Mouse (Mus musculus): ENCODE results near the gene Aco1. TPM values are rescaled to one million over a fixed set of nuclear protein-coding genes. Genes with fewer than 3 reads are reported as not detected.
"Not testable (repeated sequence)": the region's sequence is repeated elsewhere in the genome, so short reads cannot be mapped to it uniquely, and the experiment has no call there.

Aco1 gene
- 32.6 and 72.8 TPM in 2 replicates for polyA plus RNA-seq (2014; fragmentation: Nextera tagmentation; extraction: Ambion mirVana)

DNA sequence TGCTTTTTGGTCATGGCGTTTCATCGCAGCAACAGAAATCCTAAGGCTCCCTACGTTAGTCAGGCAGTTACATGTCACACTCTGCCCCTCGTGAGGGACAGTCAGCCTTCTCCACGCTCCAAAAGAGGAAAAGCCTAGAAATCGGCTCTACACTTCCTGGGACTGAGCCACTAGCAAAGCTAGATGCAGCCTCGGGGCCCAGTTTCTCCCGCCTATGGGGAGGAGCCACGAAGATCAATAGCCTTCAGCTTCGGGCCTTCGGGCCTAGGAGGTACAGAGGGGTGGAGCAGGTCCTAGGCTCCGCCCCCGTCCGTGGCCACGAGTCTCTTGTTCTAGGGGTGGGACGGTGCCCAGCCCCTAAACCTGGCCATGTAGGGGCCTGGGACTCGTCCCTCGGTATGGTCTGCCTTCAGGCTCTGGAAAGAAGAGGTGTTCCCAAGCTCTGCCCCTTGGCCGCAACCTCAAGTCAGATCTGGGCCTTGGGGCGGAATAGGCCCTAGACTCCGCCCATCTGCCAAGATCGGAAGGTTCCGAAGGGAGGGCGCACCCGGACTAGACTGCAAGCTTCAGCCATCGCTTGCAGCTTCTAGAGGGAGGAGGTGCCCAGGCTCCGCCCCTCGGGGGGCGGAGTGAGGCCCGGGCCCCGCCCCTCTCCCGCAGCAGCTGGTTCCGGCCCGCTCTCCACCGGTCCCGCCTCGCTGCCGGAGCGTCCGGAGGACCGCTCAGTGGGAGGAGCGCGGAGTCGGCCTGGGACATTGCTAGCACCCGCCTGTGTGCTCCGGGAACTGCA, at the start of gene Aco1:
Aco1 (plus strand) TSS at position 339 of the 790 bp plus-strand sequence.
- Histone ChIP-seq H3K4me1 (ENCODE audit: control insufficient read depth, insufficient read depth, low read length) (peaks cover 19% of the 10 kb centered on the region), H3K9me3 (ENCODE audit: control insufficient read depth, low read length) (no peaks in the 10 kb centered on the region), H3K4me2 (replicated peaks; ENCODE audit: low read depth, low read length) (peak within 1 kb of the TSS; percentile 71), H3K4me3 (ENCODE audit: low read length) (peak within 1 kb of the TSS; percentile 81), H3K27me3 (ENCODE audit: control insufficient read depth, insufficient read depth, low read length) (no peaks in the 10 kb centered on the region), H3K36me3 (ENCODE audit: control insufficient read depth, insufficient read depth, low read length) (no peaks in the 10 kb centered on the region), H3K9ac (ENCODE audit: low read depth, low read length) (peak within 1 kb of the TSS; percentile 83), H3K27ac (ENCODE audit: low read depth, low read length) (peak within 1 kb of the TSS; percentile 95)
- under 1% methylated on average over 46 of the region's 46 CpGs for WGBS
- peak; percentile 97 for ATAC-seq (ENCODE audit: low FRiP score, low TSS enrichment)

- Histone ChIP-seq H3K27me3 (ENCODE audit: control insufficient read depth, insufficient read depth, low read length) (no peaks in the 10 kb centered on the region), H3K4me3 (ENCODE audit: low read length) (no peak overlapping the region), H3K9me3 (ENCODE audit: control insufficient read depth, low read length) (no peaks in the 10 kb centered on the region), H3K36me3 (ENCODE audit: control insufficient read depth, insufficient read depth, low read length) (no peaks in the 10 kb centered on the region), H3K4me2 (replicated peaks; ENCODE audit: low read depth, low read length) (no peak overlapping the region), H3K4me1 (ENCODE audit: control insufficient read depth, insufficient read depth, low read length) (no peaks in the 10 kb centered on the region), H3K9ac (ENCODE audit: low read depth, low read length) (no peak overlapping the region), H3K27ac (ENCODE audit: low read depth, low read length) (no peak overlapping the region)
- no peak for ATAC-seq (ENCODE audit: low FRiP score, low TSS enrichment)
- 85% methylated on average over 2 of the region's 2 CpGs for WGBS
Measured at GRCm38 (mm10) chr4:40094974-40095373, 47.9 kb upstream of the Aco1 start.

DNA sequence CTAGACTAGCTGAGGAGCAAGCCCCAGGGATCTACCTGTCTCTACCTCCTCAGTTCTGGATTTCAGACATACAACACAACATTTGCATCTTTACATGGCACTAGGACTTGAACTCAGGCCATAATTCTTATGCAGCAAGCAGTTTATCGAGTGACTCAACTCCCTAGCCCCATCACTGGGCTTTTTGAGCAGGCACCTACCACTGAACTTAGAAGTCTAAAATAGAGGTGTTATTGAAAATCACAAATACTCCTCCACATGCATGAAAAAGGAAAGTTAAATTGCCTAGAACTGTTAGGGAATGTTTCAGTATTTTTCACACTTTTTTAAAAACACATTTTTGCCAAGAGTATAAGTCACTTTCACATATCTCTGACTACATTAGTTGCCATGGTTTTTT, 39.9 kb upstream of the Aco1 start:
- Histone ChIP-seq H3K36me3 (ENCODE audit: control insufficient read depth, insufficient read depth, low read length) (no peaks in the 10 kb centered on the region), H3K4me3 (ENCODE audit: low read length) (no peak overlapping the region), H3K9ac (ENCODE audit: low read depth, low read length) (no peak overlapping the region), H3K9me3 (ENCODE audit: control insufficient read depth, low read length) (no peaks in the 10 kb centered on the region; the same call in 1 of the 2 replicates), H3K4me1 (ENCODE audit: control insufficient read depth, insufficient read depth, low read length) (no peaks in the 10 kb centered on the region), H3K27ac (ENCODE audit: low read depth, low read length) (no peak overlapping the region), H3K27me3 (ENCODE audit: control insufficient read depth, insufficient read depth, low read length) (no peaks in the 10 kb centered on the region), H3K4me2 (replicated peaks; ENCODE audit: low read depth, low read length) (no peak overlapping the region)
- ATAC-seq (ENCODE audit: low FRiP score, low TSS enrichment): no peak
- whole genome bisulfite sequencing: 92% methylated on average over 1 of the region's 1 CpGs

DNA sequence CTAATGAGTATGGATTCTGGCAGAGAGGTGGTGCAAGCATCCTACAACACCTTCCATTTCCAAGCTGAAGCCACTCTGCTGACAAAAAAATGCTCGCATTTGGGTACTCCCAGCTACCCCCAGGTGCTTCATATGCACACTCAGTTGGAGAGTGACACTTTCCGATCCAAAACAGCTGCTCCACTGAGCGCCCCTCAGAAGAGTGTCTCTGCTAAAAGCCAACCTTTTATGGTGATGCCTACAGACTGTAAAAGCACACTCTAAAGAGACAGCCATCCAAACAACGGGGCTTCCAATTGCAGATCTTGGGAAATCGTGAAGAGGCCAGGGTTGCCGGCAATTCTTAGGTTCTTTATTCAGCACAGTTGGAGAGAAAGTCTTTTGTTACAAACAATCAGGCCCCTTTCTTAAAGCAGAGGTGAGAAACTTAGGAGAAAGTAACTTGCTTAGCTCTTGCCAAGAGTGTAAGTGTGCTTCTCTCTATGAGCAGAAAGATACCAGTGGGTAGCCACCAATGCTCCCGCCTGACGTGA, 36.8 kb upstream of the Aco1 start:
- Histone ChIP-seq H3K27ac (ENCODE audit: low read depth, low read length) (no peak overlapping the region), H3K9ac (ENCODE audit: low read depth, low read length) (no peak overlapping the region), H3K4me3 (ENCODE audit: low read length) (no peak overlapping the region), H3K27me3 (ENCODE audit: control insufficient read depth, insufficient read depth, low read length) (no peaks in the 10 kb centered on the region), H3K36me3 (ENCODE audit: control insufficient read depth, insufficient read depth, low read length) (no peaks in the 10 kb centered on the region), H3K9me3 (ENCODE audit: control insufficient read depth, low read length) (no peaks in the 10 kb centered on the region; the same call in 1 of the 2 replicates), H3K4me2 (replicated peaks; ENCODE audit: low read depth, low read length) (no peak overlapping the region), H3K4me1 (ENCODE audit: control insufficient read depth, insufficient read depth, low read length) (no peaks in the 10 kb centered on the region)
- WGBS: 51% methylated on average over 8 of the region's 8 CpGs
- ATAC-seq (ENCODE audit: low FRiP score, low TSS enrichment): no peak

- no peak overlapping the region for H3K4me3 ChIP-seq (ENCODE audit: low read length)
- H3K36me3 ChIP-seq (ENCODE audit: control insufficient read depth, insufficient read depth, low read length): no peaks in the 10 kb centered on the region
- no peaks in the 10 kb centered on the region for H3K27me3 ChIP-seq (ENCODE audit: control insufficient read depth, insufficient read depth, low read length)
- no peak overlapping the region for H3K9ac ChIP-seq (ENCODE audit: low read depth, low read length)
- no peaks in the 10 kb centered on the region; the same call in 1 of the 2 replicates for H3K9me3 ChIP-seq (ENCODE audit: control insufficient read depth, low read length)
- no peak overlapping the region for H3K27ac ChIP-seq (ENCODE audit: low read depth, low read length)
- H3K4me2 ChIP-seq (replicated peaks; ENCODE audit: low read depth, low read length): no peak overlapping the region
- WGBS: 87% methylated on average over 4 of the region's 4 CpGs
- H3K4me1 ChIP-seq (ENCODE audit: control insufficient read depth, insufficient read depth, low read length): no peaks in the 10 kb centered on the region
- ATAC-seq (ENCODE audit: low FRiP score, low TSS enrichment): no peak
Measured at GRCm38 (mm10) chr4:40108030-40108429, 34.9 kb upstream of the Aco1 start.

DNA sequence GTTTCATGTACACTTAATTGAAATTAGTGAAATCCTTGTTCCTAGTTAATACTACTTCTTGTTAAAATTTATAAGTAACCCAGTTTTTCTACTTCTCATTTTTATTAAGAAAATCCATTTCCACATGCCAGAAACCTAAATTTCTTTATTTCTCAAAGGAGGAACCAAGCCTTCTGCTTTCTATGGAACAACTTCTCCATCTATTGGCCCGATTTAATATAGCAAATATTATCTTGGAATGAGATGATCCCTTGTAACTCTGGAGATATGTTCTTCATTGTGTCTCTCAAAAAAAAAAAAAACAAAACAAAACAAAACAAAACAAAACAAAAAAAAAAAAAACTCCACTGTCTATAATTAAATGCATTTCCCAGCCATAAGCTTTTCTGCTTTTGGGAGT, 29.7 kb upstream of the Aco1 start:
- no peak for ATAC-seq (ENCODE audit: low FRiP score, low TSS enrichment)
- H3K9me3 ChIP-seq (ENCODE audit: control insufficient read depth, low read length): no peaks in the 10 kb centered on the region
- H3K36me3 ChIP-seq (ENCODE audit: control insufficient read depth, insufficient read depth, low read length): no peaks in the 10 kb centered on the region
- H3K9ac ChIP-seq (ENCODE audit: low read depth, low read length): no peak overlapping the region
- H3K27me3 ChIP-seq (ENCODE audit: control insufficient read depth, insufficient read depth, low read length): no peaks in the 10 kb centered on the region
- H3K4me3 ChIP-seq (ENCODE audit: low read length): no peak overlapping the region
- WGBS: 79% methylated on average over 1 of the region's 1 CpGs
- no peak overlapping the region for H3K27ac ChIP-seq (ENCODE audit: low read depth, low read length)
- H3K4me2 ChIP-seq (replicated peaks; ENCODE audit: low read depth, low read length): no peak overlapping the region
- no peaks in the 10 kb centered on the region for H3K4me1 ChIP-seq (ENCODE audit: control insufficient read depth, insufficient read depth, low read length)

GRCm38 (mm10) chr4:40121221-40121620, 21.7 kb upstream of the Aco1 start:
- Histone ChIP-seq H3K4me3 (ENCODE audit: low read length) (no peak overlapping the region), H3K27me3 (ENCODE audit: control insufficient read depth, insufficient read depth, low read length) (no peaks in the 10 kb centered on the region), H3K4me2 (replicated peaks; ENCODE audit: low read depth, low read length) (no peak overlapping the region), H3K27ac (ENCODE audit: low read depth, low read length) (no peak overlapping the region), H3K9ac (ENCODE audit: low read depth, low read length) (no peak overlapping the region), H3K36me3 (ENCODE audit: control insufficient read depth, insufficient read depth, low read length) (no peaks in the 10 kb centered on the region), H3K9me3 (ENCODE audit: control insufficient read depth, low read length) (no peaks in the 10 kb centered on the region), H3K4me1 (ENCODE audit: control insufficient read depth, insufficient read depth, low read length) (no peaks in the 10 kb centered on the region)
- 82% methylated on average over 3 of the region's 3 CpGs for WGBS
- ATAC-seq (ENCODE audit: low FRiP score, low TSS enrichment): no peak

- not testable (repeated sequence) for H3K9me3 ChIP-seq (ENCODE audit: control insufficient read depth, low read length); ATAC-seq (ENCODE audit: low FRiP score, low TSS enrichment); H3K27ac ChIP-seq (ENCODE audit: low read depth, low read length); H3K4me1 ChIP-seq (ENCODE audit: control insufficient read depth, insufficient read depth, low read length); H3K9ac ChIP-seq (ENCODE audit: low read depth, low read length); H3K27me3 ChIP-seq (ENCODE audit: control insufficient read depth, insufficient read depth, low read length); H3K4me2 ChIP-seq (replicated peaks; ENCODE audit: low read depth, low read length); H3K36me3 ChIP-seq (ENCODE audit: control insufficient read depth, insufficient read depth, low read length); H3K4me3 ChIP-seq (ENCODE audit: low read length)
- WGBS: 94% methylated on average over 1 of the region's 1 CpGs
Measured at GRCm38 (mm10) chr4:40122291-40122690, 20.6 kb upstream of the Aco1 start.

DNA sequence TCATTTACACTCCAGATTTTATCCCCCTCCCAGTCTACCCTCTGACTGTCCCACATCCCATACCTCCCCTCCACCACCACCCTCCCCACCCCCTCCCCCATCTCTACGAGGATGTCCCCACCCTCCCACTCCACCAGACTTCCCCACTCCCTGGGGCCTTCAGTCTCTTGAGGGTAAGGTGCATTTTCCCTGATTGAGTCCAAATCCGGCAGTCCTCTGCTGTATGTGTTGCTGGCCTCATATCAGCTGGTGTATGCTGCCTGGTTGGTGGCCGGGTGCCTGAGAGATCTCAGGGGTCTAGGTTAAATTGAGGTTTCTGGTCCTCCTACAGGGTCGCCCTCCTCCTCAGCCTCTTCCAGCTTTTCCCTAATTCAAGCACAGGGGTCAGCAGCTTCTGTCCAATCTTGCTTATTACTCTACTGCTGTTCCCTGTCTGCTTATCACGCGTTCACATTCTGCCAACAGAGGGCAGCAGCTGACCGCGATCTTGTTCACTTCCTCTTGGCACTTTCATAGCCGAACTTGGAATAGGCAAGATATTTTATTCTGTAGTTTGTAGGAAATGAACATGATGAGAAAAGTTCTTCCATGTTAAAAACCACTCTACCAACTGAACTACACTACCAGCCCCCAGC, 8.3 kb upstream of the Aco1 start:
- 20% methylated on average over 9 of the region's 9 CpGs for WGBS
- no peak overlapping the region for H3K4me2 ChIP-seq (replicated peaks; ENCODE audit: low read depth, low read length)

More for the DNA sequence above, 8.3 kb upstream of the Aco1 start:
- Histone ChIP-seq H3K27me3 (ENCODE audit: control insufficient read depth, insufficient read depth, low read length) (no peaks in the 10 kb centered on the region), H3K36me3 (ENCODE audit: control insufficient read depth, insufficient read depth, low read length) (no peaks in the 10 kb centered on the region), H3K4me1 (ENCODE audit: control insufficient read depth, insufficient read depth, low read length) (no peaks in the 10 kb centered on the region), H3K27ac (ENCODE audit: low read depth, low read length) (no peak overlapping the region), H3K9ac (ENCODE audit: low read depth, low read length) (no peak overlapping the region), H3K4me3 (ENCODE audit: low read length) (no peak overlapping the region), H3K9me3 (ENCODE audit: control insufficient read depth, low read length) (no peaks in the 10 kb centered on the region)
- peak; percentile 59 for ATAC-seq (ENCODE audit: low FRiP score, low TSS enrichment)

Measured in kidney, embryonic 14.5 days (tissue).